Mouse (Mus musculus): ENCODE results near the gene Txndc11.

DNA sequence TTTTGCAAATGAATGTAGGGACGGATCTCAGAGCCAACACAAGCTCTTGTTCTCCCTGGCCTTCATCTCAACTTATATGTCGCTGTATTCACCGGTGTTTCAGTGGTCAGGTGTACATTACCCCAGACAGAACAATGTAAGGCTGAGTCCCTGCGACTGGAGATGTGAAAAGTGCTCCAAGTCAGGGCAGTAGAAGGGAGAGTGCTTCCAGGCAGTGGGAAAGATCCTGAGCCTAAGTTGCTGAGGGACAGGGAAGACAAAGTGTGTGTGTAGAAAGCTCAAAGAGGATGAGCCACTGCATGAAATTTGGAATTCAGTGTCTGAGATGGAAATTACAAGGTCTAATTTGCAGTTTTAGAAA is 42.4 kb upstream of the Txndc11 start:
- no peak for TF ChIP-seq CTCF (IDR thresholded peaks at IDR 0.05; ENCODE audit: borderline replicate concordance, insufficient read depth, low read length)
- no peak for TF ChIP-seq POLR2A (IDR thresholded peaks at IDR 0.05; ENCODE audit: low read depth, low read length)

Data from embryonic fibroblast, embryonic 13.5 days (primary cell).